Mouse (Mus musculus) CH12.LX (cell line): ENCODE results near the gene Cnbp. TPM values are rescaled to one million over a fixed set of nuclear protein-coding genes. Genes with fewer than 3 reads are reported as not detected.

ENCODE experiments used
- DNase-seq: peaks from one replicate; pipeline ENCODE4 v3.0.0-alpha.2; 2013; ENCODE audit errors: extremely low read depth
- H3K27ac ChIP-seq: 2 replicates; pipeline ENCODE4 v1.5.1; 2012; ENCODE audit warnings: low read depth, mild to moderate bottlenecking, control low read depth, moderate library complexity; ENCODE audit not compliant: insufficient read depth
- H3K27me3 ChIP-seq: replicated peaks from 2 replicates; pipeline ENCODE3; 2012; ENCODE audit warnings: inconsistent platforms
- H3K36me3 ChIP-seq, 2 experiments: replicated peaks in 1 of 2; 2 replicates each; pipeline versions ENCODE3 to v1.6.1; 2012; ENCODE audit warnings: inconsistent platforms in 1 of 2, low read length in 1 of 2, mild to moderate bottlenecking in 1 of 2, mixed read lengths in 1 of 2, moderate library complexity in 1 of 2; ENCODE audit not compliant: control insufficient read depth in 1 of 2, insufficient read depth in 1 of 2
- H3K4me1 ChIP-seq, 2 experiments: 2 replicates each; pipeline ENCODE4 v1.6.1; 2012; ENCODE audit warnings: inconsistent platforms in 1 of 2, moderate library complexity in 1 of 2; ENCODE audit not compliant: insufficient read depth in 2 of 2, control insufficient read depth in 1 of 2
- H3K4me2 ChIP-seq: 2 replicates; pipeline ENCODE4 v1.6.1; 2012; ENCODE audit warnings: low read depth, mild to moderate bottlenecking, control low read depth; ENCODE audit not compliant: poor library complexity, insufficient read depth, severe bottlenecking
- H3K4me3 ChIP-seq, 3 experiments: fragments of 150-350 bp in 1 of 3; sonication (generic) in 1 of 3; replicated peaks in 1 of 3; 2 replicates each; pipeline versions ENCODE3 to v1.5.1; 2011 to 2012; ENCODE audit warnings: low read depth in 2 of 3, low read length in 2 of 3, mild to moderate bottlenecking in 2 of 3, moderate library complexity in 2 of 3, control low read depth in 1 of 3, improper control_type of control experiment in 1 of 3, inconsistent platforms in 1 of 3, mixed read lengths in 1 of 3; ENCODE audit not compliant: poor library complexity in 1 of 3
- H3K79me2 ChIP-seq: replicated peaks from 2 replicates; pipeline ENCODE4 v1.6.1; 2012; ENCODE audit warnings: mild to moderate bottlenecking, moderate library complexity; ENCODE audit not compliant: control insufficient read depth, poor library complexity, insufficient read depth, severe bottlenecking; ENCODE audit errors: extremely low read depth
- H3K9ac ChIP-seq: 2 replicates; pipeline ENCODE4 v1.6.1; 2012; ENCODE audit warnings: low read depth, mild to moderate bottlenecking, control low read depth, moderate library complexity; ENCODE audit not compliant: insufficient read depth
- H3K9me3 ChIP-seq: replicated peaks from 2 replicates; pipeline ENCODE3; 2012; ENCODE audit warnings: low read length, inconsistent platforms, mixed read lengths
- CTCF ChIP-seq, 2 experiments: IDR thresholded peaks in 1 of 2; conservative IDR thresholded peaks in 1 of 2; 2 replicates each; pipeline ENCODE4 v1.5.1; 2011 to 2012; ENCODE audit warnings: low read depth in 2 of 2, low read length in 2 of 2, improper control_type of control experiment in 1 of 2, inconsistent platforms in 1 of 2, mild to moderate bottlenecking in 1 of 2, moderate library complexity in 1 of 2
- E2F4 ChIP-seq: IDR thresholded peaks from 2 replicates; pipeline ENCODE4 v1.6.1; 2011; ENCODE audit warnings: low read depth, low read length, improper control_type of control experiment; ENCODE audit not compliant: insufficient replicate concordance
- GABPA ChIP-seq: IDR thresholded peaks from 2 replicates; pipeline ENCODE4 v1.6.1; 2012; ENCODE audit warnings: low read depth, low read length, improper control_type of control experiment, inconsistent platforms; ENCODE audit not compliant: insufficient replicate concordance
- MAX ChIP-seq: IDR thresholded peaks from 2 replicates; pipeline ENCODE4 v1.6.1; 2011; ENCODE audit warnings: low read length, improper control_type of control experiment
- MAZ ChIP-seq: IDR thresholded peaks from 2 replicates; pipeline ENCODE4 v1.6.1; 2012; ENCODE audit warnings: low read depth, mild to moderate bottlenecking, inconsistent platforms, low read length, improper control_type of control experiment, moderate library complexity
- NRF1 ChIP-seq: IDR thresholded peaks from 2 replicates; pipeline ENCODE4 v1.6.1; 2014; ENCODE audit warnings: low read depth, mild to moderate bottlenecking, inconsistent platforms, low read length, improper control_type of control experiment, moderate library complexity
- PAX5 ChIP-seq: IDR thresholded peaks from 2 replicates; pipeline ENCODE4 v1.6.1; 2012; ENCODE audit warnings: low read length, inconsistent platforms, mixed read lengths
- POLR2A ChIP-seq: IDR thresholded peaks from 2 replicates; pipeline ENCODE4 v1.6.1; 2011; ENCODE audit warnings: low read depth, mild to moderate bottlenecking, improper control_type of control experiment, low read length
- RAD21 ChIP-seq: IDR thresholded peaks from 2 replicates; pipeline ENCODE4 v1.6.1; 2011; ENCODE audit warnings: low read depth, mild to moderate bottlenecking, low read length, improper control_type of control experiment, moderate library complexity
- SIN3A ChIP-seq: IDR thresholded peaks from 2 replicates; pipeline ENCODE4 v1.6.1; 2012; ENCODE audit warnings: low read length, improper control_type of control experiment, inconsistent platforms
- SMC3 ChIP-seq: IDR thresholded peaks from 2 replicates; pipeline ENCODE4 v1.6.1; 2011; ENCODE audit warnings: low read depth, low read length, improper control_type of control experiment
- USF1 ChIP-seq: IDR thresholded peaks from 2 replicates; pipeline ENCODE4 v1.6.1; 2014; ENCODE audit warnings: low read depth, mild to moderate bottlenecking, inconsistent platforms, low read length, improper control_type of control experiment
- ZMIZ1 ChIP-seq: IDR thresholded peaks from 2 replicates; pipeline ENCODE4 v1.6.1; 2012; ENCODE audit warnings: low read depth, mild to moderate bottlenecking, inconsistent platforms, low read length, improper control_type of control experiment
- ZNF384 ChIP-seq: IDR thresholded peaks from 2 replicates; pipeline ENCODE4 v1.6.1; 2012; ENCODE audit warnings: low read depth, low read length, improper control_type of control experiment, inconsistent platforms
- dilution Hi-C: fragments of 300-500 bp; cut with MboI; formaldehyde crosslinking; loops from 2 replicates; pipeline ENCODE4 v1.14.3; 2020; ENCODE audit warnings: low sequenced_read_pairs; ENCODE audit not compliant: extremely low pct_unique_long_range_greater_than_20kb, extremely low pct_ligation_motif_present
- in situ Hi-C: fragments of 300-500 bp; cut with MboI; formaldehyde crosslinking; loops from 3 replicates; pipeline ENCODE4 v1.14.3; 2019; ENCODE audit warnings: low sequenced_read_pairs, low pct_ligation_motif_present, low pct_unique_long_range_greater_than_20kb, mixed read lengths
- polyA plus RNA-seq: library from polyadenylated mRNA; unstranded; fragments of >175 nt; gene quantifications from 2 replicates; pipeline ENCODE4 v1.2.1, GENCODE M21; 2012; ENCODE audit warnings: low read depth; ENCODE audit not compliant: insufficient read length
- total RNA-seq, 2 experiments: library from RNA; depleted of rRNA; stranded (reverse); fragments of 300-350 nt in 1 of 2; fragments of >200 nt in 1 of 2; gene quantifications; 2 replicates each; pipeline ENCODE4 v1.2.3; 2012 to 2014

Gene Cnbp
- total RNA-seq (2012; rRNA removed) = 558 and 652 TPM in 2 replicates
- total RNA-seq (2014; rRNA removed) = 838 and 876 TPM in 2 replicates
- polyA plus RNA-seq = 649 and 743 TPM in 2 replicates

GRCm38 (mm10) chr6:87850900-87851614 is at the start of gene Cnbp:
Gene Cnbp, minus strand, starts transcription at chr6:87851106.
- peaks cover 14 to 30% of the 10 kb centered on the region in 2 experiments for H3K36me3 ChIP-seq
- in situ Hi-C loops = no loop called here
- TF ChIP-seq GABPA = no peak
- TF ChIP-seq NRF1 = no peak
- TF ChIP-seq E2F4 = no peak
- TF ChIP-seq POLR2A = peak; percentile 94
- TF ChIP-seq SIN3A = no peak
- TF ChIP-seq MAX = no peak
- no peak for TF ChIP-seq MAZ
- TF ChIP-seq ZMIZ1 = no peak
- TF ChIP-seq, all 38 proteins: peak for 1
- Histone ChIP-seq H3K27me3 (no peaks in the 10 kb centered on the region), H3K79me2 (peaks cover 41% of the 10 kb centered on the region), H3K9me3 (no peaks in the 10 kb centered on the region), H3K4me2 (peak within 1 kb of the TSS; percentile 68), H3K27ac (peak within 1 kb of the TSS; percentile 91), H3K4me3 (peak within 1 kb of the TSS; percentile 82 to 96 (median 95)), H3K9ac (peak within 1 kb of the TSS; percentile 95), H3K4me1 (peaks cover 3 to 44% of the 10 kb centered on the region in 2 experiments)
- dilution Hi-C loops = no loop called here
- DNase-seq = peak; percentile 95

GRCm38 (mm10) chr6:87898028-87898427 is 47.1 kb upstream of the Cnbp start:
- H3K4me2 ChIP-seq = no peak overlapping the region
- no peaks in the 10 kb centered on the region for H3K27me3 ChIP-seq
- in situ Hi-C loops = no loop called here
- H3K9me3 ChIP-seq = no peaks in the 10 kb centered on the region
- dilution Hi-C loops = no loop called here
- no peak overlapping the region for H3K27ac ChIP-seq
- H3K9ac ChIP-seq = no peak overlapping the region
- H3K79me2 ChIP-seq = no peaks in the 10 kb centered on the region
- H3K36me3 ChIP-seq = peaks cover 84 to 95% of the 10 kb centered on the region in 2 experiments
- TF ChIP-seq USF1 (no peak), ZMIZ1 (no peak), PAX5 (no peak), RAD21 (no peak), ZNF384 (no peak), SMC3 (no peak), POLR2A (no peak), CTCF (conservative IDR thresholded peaks at IDR 0.05 in 1 of 2, IDR thresholded peaks at IDR 0.05 in 1 of 2; ENCODE audit: low read depth in 2 of 2, low read length in 2 of 2) (no peak)
- DNase-seq = no peak
- H3K4me1 ChIP-seq = no peaks in the 10 kb centered on the region
- H3K4me3 ChIP-seq = no peak overlapping the region
